Mouse (Mus musculus) left cerebral cortex, adult 9 months (tissue): ENCODE results near the gene Serpina16.

Experiments
- DNase-seq, 2 experiments: peaks; one replicate each; pipeline ENCODE4 v3.0.0; 2022; ENCODE audit warnings: low spot score in 2 of 2

Gene Serpina16

GRCm38 (mm10) chr12:103657991-103658390 lies 17.9 kb downstream of the Serpina16 start:
- no peak for DNase-seq

GRCm38 (mm10) chr12:103656848-103657626 lies 18.9 kb downstream of the Serpina16 start, which contains the start of gene Serpina6:
TSS of gene Serpina6 (minus strand) at chr12:103657212.
- DNase-seq, result no peak

GRCm38 (mm10) chr12:103655123-103656044 lies 20.6 kb downstream of the Serpina16 start:
- no peak for DNase-seq

GRCm38 (mm10) chr12:103653836-103654235 lies 22.1 kb downstream of the Serpina16 start:
- DNase-seq, result no peak

GRCm38 (mm10) chr12:103646314-103646713 lies 29.6 kb downstream of the Serpina16 start:
- DNase-seq, result no peak

- DNase-seq, result no peak
These were observed 31.3 kb downstream of the Serpina16 start for GRCm38 (mm10) chr12:103644601-103645000.

- no peak for DNase-seq
These were observed 32.1 kb downstream of the Serpina16 start for GRCm38 (mm10) chr12:103643818-103644217.

GRCm38 (mm10) chr12:103643336-103643735 lies 32.6 kb downstream of the Serpina16 start:
- peak in 1 of 2 experiments; percentile 85 for DNase-seq

GRCm38 (mm10) chr12:103635846-103636245 lies 40.1 kb downstream of the Serpina16 start:
- DNase-seq, result no peak

- DNase-seq, result no peak
These were observed 41.5 kb downstream of the Serpina16 start for GRCm38 (mm10) chr12:103634430-103634829.

GRCm38 (mm10) chr12:103631203-103631612 lies 44.7 kb downstream of the Serpina16 start, which contains the start of gene Serpina10:
TSS of gene Serpina10 (minus strand) at chr12:103631444.
- DNase-seq, result no peak
